Mouse (Mus musculus) embryonic facial prominence, embryonic 11.5 days (tissue): ENCODE measurements around the gene Coq8b. TPM values are rescaled to one million over a fixed set of nuclear protein-coding genes. Genes with fewer than 3 reads are reported as not detected.

ENCODE experiments used
- ATAC-seq: fragments of 200-750 bp; cut with Nextera tagmentation; replicated peaks from 2 replicates; pipeline ENCODE4 v1.8.0; 2017; ENCODE audit warnings: low read depth; ENCODE audit not compliant: insufficient number of reproducible peaks, low FRiP score, low TSS enrichment
- DNase-seq: peaks from one replicate; pipeline ENCODE4 v3.0.0-alpha.2; 2015; ENCODE audit warnings: low spot score
- H3K27ac ChIP-seq: fragments of 300-500 bp; sonication (generic); replicated peaks from 2 replicates; pipeline ENCODE4 v1.5.1; 2014; ENCODE audit warnings: mild to moderate bottlenecking, low read depth, low read length, control low read depth
- H3K27me3 ChIP-seq: fragments of 300-500 bp; sonication (generic); 2 replicates; pipeline ENCODE4 v1.6.1; 2014; ENCODE audit warnings: mild to moderate bottlenecking, low read length, moderate library complexity, mixed read lengths; ENCODE audit not compliant: control insufficient read depth, insufficient read depth
- H3K36me3 ChIP-seq: fragments of 300-500 bp; sonication (generic); replicated peaks from 2 replicates; pipeline ENCODE4 v1.6.1; 2014; ENCODE audit warnings: low read depth, mild to moderate bottlenecking, low read length, moderate library complexity, mixed read lengths; ENCODE audit not compliant: control insufficient read depth, insufficient read depth
- H3K4me1 ChIP-seq: fragments of 300-500 bp; sonication (generic); 2 replicates; pipeline ENCODE4 v1.6.1; 2014; ENCODE audit warnings: low read length, mixed read lengths; ENCODE audit not compliant: control insufficient read depth, insufficient read depth
- H3K4me2 ChIP-seq: fragments of 300-500 bp; sonication (generic); 2 replicates; pipeline ENCODE4 v1.6.1; 2014; ENCODE audit warnings: low read depth, mild to moderate bottlenecking, control low read depth, low read length, moderate library complexity
- H3K4me3 ChIP-seq: fragments of 300-500 bp; sonication (generic); 2 replicates; pipeline ENCODE4 v1.5.1; 2014; ENCODE audit warnings: low read depth, low read length, control low read depth
- H3K9ac ChIP-seq: fragments of 300-500 bp; sonication (generic); replicated peaks from 2 replicates; pipeline ENCODE4 v1.6.1; 2014; ENCODE audit warnings: mild to moderate bottlenecking, control low read depth, low read length
- H3K9me3 ChIP-seq: fragments of 300-500 bp; sonication (generic); replicated peaks from 2 replicates; pipeline ENCODE4 v1.6.1; 2016; ENCODE audit warnings: mild to moderate bottlenecking, low read length, inconsistent platforms, mixed read lengths; ENCODE audit not compliant: control insufficient read depth
- WGBS: fragments of 180-500 bp; shearing (Covaris S2); extraction: QIAGEN DNeasy Blood & Tissue Kit; methylation state at CpG from one replicate; pipeline ENCODE4 v1.1.7; 2014; 5-methylcytosine and 5-hydroxymethylcytosine counted together
- polyA plus RNA-seq: library from polyadenylated mRNA; unstranded; fragments of >200 nt; fragmentation: Nextera tagmentation; extraction: Ambion mirVana; gene quantifications from 2 replicates; pipeline ENCODE4 v1.2.1, GENCODE M21; 2014

The Coq8b gene
- polyA plus RNA-seq, 1 experiment from 2014 or later: 14.9 TPM

DNA sequence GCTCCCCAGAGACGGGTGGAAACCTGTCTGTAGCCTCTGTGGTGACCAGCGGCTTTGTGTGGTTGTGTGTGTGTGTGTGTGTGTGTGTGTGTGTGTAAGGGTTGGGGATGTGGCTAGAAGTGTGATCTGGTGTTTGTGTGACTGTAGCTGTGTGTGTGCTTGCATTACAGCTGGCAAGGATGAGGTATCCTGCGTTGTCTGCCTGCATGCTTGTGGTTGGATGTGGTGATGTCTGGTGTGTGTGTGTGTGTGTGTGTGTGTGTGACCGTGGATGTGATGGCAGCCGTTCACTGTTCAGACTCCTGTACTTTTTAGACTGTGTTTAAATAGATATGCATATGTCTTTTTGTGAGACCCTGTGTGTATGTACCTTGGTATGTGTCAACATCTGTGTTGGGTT is 26.9 kb downstream of the Coq8b start:
- Histone ChIP-seq H3K36me3 (peaks cover 3% of the 10 kb centered on the region; the same call in 1 of the 2 replicates), H3K4me3 (peak overlapping the region; percentile 84), H3K27me3 (no peaks in the 10 kb centered on the region), H3K9me3 (no peaks in the 10 kb centered on the region), H3K9ac (peak overlapping the region; percentile 87), H3K4me1 (peaks cover 6% of the 10 kb centered on the region; the same call in 1 of the 2 replicates), H3K4me2 (peak overlapping the region; percentile 81), H3K27ac (0 out of 2 replicates have a peak overlapping the region, but pooled peaks have one; percentile 52)
- no peak for DNase-seq
- ATAC-seq: no peak
- WGBS: 44% methylated on average over 5 of the region's 5 CpGs

DNA sequence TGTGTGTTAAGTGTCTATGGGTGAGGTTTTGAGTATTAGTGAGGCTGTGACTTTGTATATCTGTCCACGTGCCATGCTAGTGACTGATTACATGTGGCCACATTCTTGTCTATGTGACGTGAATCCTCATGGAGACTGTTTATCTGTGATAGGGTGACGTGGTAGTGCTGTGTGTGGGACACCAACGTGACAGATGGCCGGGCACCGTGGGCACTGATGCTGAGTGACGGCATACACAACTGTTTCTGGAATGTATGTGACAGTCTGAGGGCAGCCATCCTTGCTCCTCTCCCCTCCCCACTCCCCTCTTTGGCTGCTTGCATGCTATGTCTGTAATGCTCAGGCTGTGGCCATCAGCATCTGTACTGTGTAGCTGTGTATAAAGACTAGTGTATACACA is 28.0 kb downstream of the Coq8b start:
- 80% methylated on average over 7 of the region's 7 CpGs for WGBS

DNA sequence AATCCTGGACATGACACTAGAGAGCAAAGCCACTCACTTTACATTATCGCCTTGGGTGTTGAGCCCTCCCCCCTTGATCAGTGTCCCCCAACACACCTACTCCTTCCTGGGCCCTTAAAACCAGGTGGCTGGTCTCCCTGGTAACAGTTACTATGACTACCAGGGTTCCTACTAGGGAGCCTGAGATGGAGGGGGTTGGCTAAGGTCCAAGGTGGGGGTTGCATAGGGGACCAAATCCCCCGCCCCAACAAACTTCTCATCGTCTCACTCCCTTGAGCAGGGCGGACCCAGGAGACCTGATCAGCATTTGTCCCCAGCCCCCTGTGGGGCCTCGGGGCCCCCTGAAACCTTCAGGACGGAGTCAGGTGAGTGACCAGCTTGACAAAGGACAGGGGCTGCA is 29.1 kb downstream of the Coq8b start:
- no peak overlapping the region for H3K4me3 ChIP-seq
- peaks cover 3% of the 10 kb centered on the region; the same call in 1 of the 2 replicates for H3K36me3 ChIP-seq
- no peaks in the 10 kb centered on the region for H3K9me3 ChIP-seq
- WGBS: 81% methylated on average over 6 of the region's 6 CpGs
- no peak for ATAC-seq
- H3K9ac ChIP-seq: no peak overlapping the region
- H3K4me1 ChIP-seq: peaks cover 6% of the 10 kb centered on the region; the same call in 1 of the 2 replicates
- no peaks in the 10 kb centered on the region for H3K27me3 ChIP-seq
- H3K4me2 ChIP-seq: no peak overlapping the region
- no peak for DNase-seq
- H3K27ac ChIP-seq: no peak overlapping the region

More for the DNA sequence above, 28.0 kb downstream of the Coq8b start:
- H3K36me3 ChIP-seq: peaks cover 3% of the 10 kb centered on the region; the same call in 1 of the 2 replicates
- no peak overlapping the region for H3K27ac ChIP-seq
- no peak overlapping the region for H3K4me3 ChIP-seq
- H3K4me1 ChIP-seq: peaks cover 6% of the 10 kb centered on the region; the same call in 1 of the 2 replicates
- no peak for ATAC-seq
- H3K9me3 ChIP-seq: no peaks in the 10 kb centered on the region
- H3K27me3 ChIP-seq: no peaks in the 10 kb centered on the region
- no peak for DNase-seq
- H3K4me2 ChIP-seq: no peak overlapping the region
- no peak overlapping the region for H3K9ac ChIP-seq

DNA sequence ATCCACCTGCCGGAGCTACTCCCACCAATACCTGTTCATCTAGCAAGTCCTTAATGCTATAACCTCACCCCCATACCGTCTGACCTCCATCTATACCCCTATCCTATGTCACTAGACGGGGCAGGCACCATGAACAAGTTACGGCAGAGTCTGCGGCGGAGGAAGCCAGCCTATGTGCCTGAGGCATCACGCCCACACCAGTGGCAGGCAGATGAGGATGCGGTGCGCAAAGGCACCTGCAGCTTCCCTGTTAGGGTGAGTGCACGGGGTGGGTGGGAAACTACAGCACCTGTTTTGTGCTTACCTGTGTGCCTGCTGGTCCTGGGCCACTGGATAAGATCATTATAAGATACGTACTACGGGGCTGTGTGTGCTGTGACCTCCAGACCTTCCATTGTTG is 31.9 kb downstream of the Coq8b start:
- no peak overlapping the region for H3K27ac ChIP-seq
- H3K4me1 ChIP-seq: 0 out of 2 replicates have a peak, but pooled peaks cover under 1% of the 10 kb centered on the region
- H3K36me3 ChIP-seq: peaks cover 3% of the 10 kb centered on the region; the same call in 1 of the 2 replicates
- H3K4me3 ChIP-seq: no peak overlapping the region
- DNase-seq: no peak
- no peaks in the 10 kb centered on the region for H3K27me3 ChIP-seq
- 86% methylated on average over 12 of the region's 12 CpGs for WGBS
- ATAC-seq: no peak
- no peak overlapping the region for H3K9ac ChIP-seq
- no peaks in the 10 kb centered on the region for H3K9me3 ChIP-seq
- no peak overlapping the region for H3K4me2 ChIP-seq

DNA sequence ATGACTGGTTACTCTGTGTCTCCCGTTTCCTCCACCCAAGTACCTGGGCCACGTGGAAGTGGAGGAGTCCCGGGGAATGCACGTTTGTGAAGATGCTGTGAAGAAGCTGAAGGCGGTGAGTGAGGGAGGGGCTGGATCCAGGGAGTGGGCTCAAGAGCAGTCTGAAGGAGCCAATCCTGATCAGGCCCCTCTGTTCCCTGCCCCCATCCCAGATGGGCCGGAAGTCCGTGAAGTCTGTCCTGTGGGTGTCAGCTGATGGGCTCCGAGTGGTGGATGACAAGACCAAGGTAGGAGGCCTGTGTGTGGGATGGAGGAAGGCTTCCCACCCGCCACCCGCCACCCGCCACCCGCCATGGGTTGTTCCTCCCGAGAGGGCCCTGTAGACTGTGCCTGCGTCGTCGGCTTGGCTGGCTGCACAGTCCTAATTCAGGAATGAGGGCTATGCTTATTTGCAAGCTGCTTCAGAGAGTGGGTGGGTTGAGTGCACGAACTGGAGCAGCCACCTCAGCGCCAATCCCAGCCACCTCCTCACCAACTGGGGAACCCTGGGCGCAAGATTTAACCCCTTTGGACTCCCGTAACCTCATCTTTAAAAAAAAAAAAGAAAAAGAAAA is 33.8 kb downstream of the Coq8b start:
- H3K9ac ChIP-seq: no peak overlapping the region
- peaks cover 3% of the 10 kb centered on the region for H3K36me3 ChIP-seq
- no peak for ATAC-seq
- no peak for DNase-seq
- no peak overlapping the region for H3K4me2 ChIP-seq
- H3K4me1 ChIP-seq: no peaks in the 10 kb centered on the region
- H3K4me3 ChIP-seq: no peak overlapping the region
- 79% methylated on average over 20 of the region's 20 CpGs for WGBS
- H3K9me3 ChIP-seq: no peaks in the 10 kb centered on the region
- no peaks in the 10 kb centered on the region for H3K27me3 ChIP-seq
- H3K27ac ChIP-seq: no peak overlapping the region

DNA sequence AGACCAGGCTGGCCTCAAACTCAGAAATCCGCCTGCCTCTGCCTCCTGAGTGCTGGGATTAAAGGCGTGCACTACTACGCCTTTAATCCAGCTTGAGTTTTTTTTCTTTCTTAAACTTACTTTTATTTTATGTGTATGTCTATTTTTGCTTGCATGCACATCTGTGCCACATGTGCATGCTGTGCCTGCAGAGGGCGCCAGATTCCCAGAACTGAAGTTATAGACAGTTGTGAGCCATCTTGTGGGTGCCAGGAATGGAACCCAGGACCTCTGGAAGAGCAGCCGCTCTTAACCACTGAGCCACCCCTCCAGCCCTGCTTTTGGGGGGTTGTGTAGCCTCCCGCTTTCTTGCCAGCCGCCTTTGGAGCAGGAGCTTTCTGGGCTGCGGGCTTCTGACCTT is 38.6 kb downstream of the Coq8b start:
- Histone ChIP-seq H3K9me3 (no peaks in the 10 kb centered on the region), H3K9ac (no peak overlapping the region), H3K4me2 (no peak overlapping the region), H3K27me3 (no peaks in the 10 kb centered on the region), H3K4me3 (no peak overlapping the region), H3K27ac (no peak overlapping the region), H3K36me3 (peaks cover 2% of the 10 kb centered on the region), H3K4me1 (no peaks in the 10 kb centered on the region)
- DNase-seq: no peak
- no peak for ATAC-seq
- 82% methylated on average over 8 of the region's 8 CpGs for WGBS

DNA sequence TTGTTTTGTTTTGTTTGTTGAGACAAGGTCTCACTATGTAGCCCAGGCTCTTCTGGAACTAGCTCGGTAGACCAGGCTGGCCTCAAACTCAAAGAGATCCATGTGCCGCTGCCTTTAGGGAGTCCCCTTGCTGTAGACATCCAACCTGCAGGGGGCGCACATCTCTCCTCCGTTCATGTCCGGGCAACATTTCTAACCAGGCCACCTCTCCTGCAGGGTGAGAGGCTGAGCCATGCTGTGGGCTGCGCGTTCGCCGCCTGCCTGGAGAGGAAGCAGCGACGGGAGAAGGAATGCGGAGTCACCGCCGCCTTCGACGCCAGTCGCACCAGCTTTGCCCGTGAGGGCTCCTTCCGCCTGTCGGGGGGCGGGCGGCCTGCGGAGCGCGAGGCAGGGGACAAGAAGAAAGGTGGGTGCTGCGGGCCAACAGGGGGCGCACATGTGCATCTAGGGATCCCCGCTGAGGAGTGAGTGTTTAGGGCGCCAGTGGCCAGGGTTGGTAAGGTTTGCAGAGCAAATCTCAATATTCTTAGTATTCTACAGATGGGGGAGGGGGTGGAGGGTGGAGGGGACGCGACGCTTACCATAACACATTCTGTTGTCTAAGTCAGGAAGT is 41.0 kb downstream of the Coq8b start:
- Histone ChIP-seq H3K9me3 (no peaks in the 10 kb centered on the region), H3K9ac (no peak overlapping the region), H3K27me3 (no peaks in the 10 kb centered on the region), H3K4me1 (no peaks in the 10 kb centered on the region), H3K4me3 (no peak overlapping the region), H3K27ac (no peak overlapping the region), H3K36me3 (peaks cover 6% of the 10 kb centered on the region), H3K4me2 (no peak overlapping the region; the same call in 1 of the 2 replicates)
- DNase-seq: peak; percentile 67
- peak; percentile 40; the same call in 1 of the 2 replicates for ATAC-seq
- WGBS: 45% methylated on average over 32 of the region's 32 CpGs

DNA sequence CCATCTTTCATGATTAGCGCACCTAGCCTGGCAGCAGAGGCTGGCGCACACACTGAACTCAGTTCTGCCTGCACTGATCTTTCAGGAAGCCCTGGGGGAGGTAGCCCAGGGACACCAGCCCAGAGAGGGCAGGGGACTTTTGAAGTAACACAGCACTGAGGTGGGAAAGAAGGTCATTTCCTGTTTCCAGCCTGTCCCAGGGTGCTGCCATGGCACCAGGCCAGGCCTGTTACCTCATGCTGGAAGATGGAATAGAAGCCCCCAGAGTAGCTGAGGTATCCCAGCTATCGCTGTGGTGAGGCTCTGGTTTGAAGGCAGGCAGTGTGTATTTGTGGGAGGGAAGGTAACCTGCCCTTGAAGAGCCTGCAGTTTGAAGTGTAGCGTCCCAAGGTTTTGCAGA is 42.1 kb downstream of the Coq8b start:
- H3K9ac ChIP-seq: no peak overlapping the region
- H3K4me2 ChIP-seq: no peak overlapping the region
- ATAC-seq (no peak), DNase-seq (no peak)
- peaks cover 9% of the 10 kb centered on the region for H3K36me3 ChIP-seq
- no peak overlapping the region for H3K4me3 ChIP-seq
- H3K27ac ChIP-seq: no peak overlapping the region
- 93% methylated on average over 4 of the region's 4 CpGs for WGBS
- no peaks in the 10 kb centered on the region for H3K27me3 ChIP-seq
- H3K4me1 ChIP-seq: no peaks in the 10 kb centered on the region
- no peaks in the 10 kb centered on the region for H3K9me3 ChIP-seq
